24 mouse cellular contexts compared by ENCODE assay signal in genomic region chr1:19983504-19983903, GRCm38 (mm10).
A peak's percentile ranks its signal among the peaks of the same experiment; 100 is the strongest.
DNase-seq lines count a peak whose midpoint lies in the region; ATAC-seq and TF ChIP-seq lines count a peak whose summit lies in the region.
"Had no signal": no experiment of that assay in that cellular context is flagged by ENCODE, and none has a peak within 500 bp of the region (broad histone marks: within the 10 kb centered on the region; RNA-seq: fewer than 3 reads in every experiment).

No protein-coding gene starts in this region.

- no peaks in the 10 kb centered on the region for H3K36me3 ChIP-seq in forebrain, embryonic 14.5 days (ENCODE audit: control insufficient read depth, insufficient read depth, low read length)
- no peaks in the 10 kb centered on the region for H3K36me3 ChIP-seq in forebrain, embryonic 15.5 days
- H3K36me3 ChIP-seq in midbrain, embryonic 14.5 days (ENCODE audit: control insufficient read depth, insufficient read depth, low read length), result no peaks in the 10 kb centered on the region
- H3K36me3 ChIP-seq in midbrain, embryonic 10.5 days, result no peaks in the 10 kb centered on the region
- no peaks in the 10 kb centered on the region for H3K36me3 ChIP-seq in intestine, postnatal 0 days (ENCODE audit: control insufficient read depth, insufficient read depth)
- H3K36me3 ChIP-seq: embryonic facial prominence, embryonic 13.5 days; heart, embryonic 13.5 days; hindbrain, embryonic 13.5 days had no signal

- peak; percentile 1 for DNase-seq in adrenal gland, adult 2 months
- no peak for DNase-seq in adrenal gland, adult 8-10 months
- DNase-seq in forebrain, embryonic 14.5 days (ENCODE audit: low spot score), result peak; percentile 9
- DNase-seq in midbrain, embryonic 14.5 days, result peak; percentile 9
- no peak for DNase-seq in midbrain, embryonic 10.5 days (ENCODE audit: low spot score)
- peak; percentile 39 for DNase-seq in brain, embryonic 14.5 days (ENCODE audit: low read depth)
- DNase-seq: adrenal gland, postnatal 36 days; cerebellum, adult 11 months; cerebellum, adult 8-10 months; cerebellum, postnatal 25 days; gastrocnemius, adult 2 months; gastrocnemius, postnatal 36 days; heart, adult 11 months; heart, postnatal 36 days; kidney, adult 8-10 months had no signal

- TF ChIP-seq CTCF in brain, embryonic 14.5 days (IDR thresholded peaks at IDR 0.05; ENCODE audit: borderline replicate concordance, extremely low read depth, insufficient read depth, insufficient read length), result no peak
- no peak for TF ChIP-seq CTCF in intestine, postnatal 0 days (IDR thresholded peaks at IDR 0.05; ENCODE audit: low read depth)

- no peak for TF ChIP-seq POLR2A in brain, embryonic 14.5 days (IDR thresholded peaks at IDR 0.05; ENCODE audit: borderline replicate concordance, extremely low read depth, insufficient read depth, insufficient read length, poor library complexity, severe bottlenecking)

- H3K4me3 ChIP-seq in forebrain, embryonic 14.5 days (ENCODE audit: low read depth, low read length), result no peak overlapping the region
- H3K4me3 ChIP-seq in forebrain, embryonic 15.5 days, result no peak overlapping the region
- no peak overlapping the region for H3K4me3 ChIP-seq in midbrain, embryonic 14.5 days (replicated peaks; ENCODE audit: low read depth, low read length)
- H3K4me3 ChIP-seq in midbrain, embryonic 10.5 days, result no peak overlapping the region
- H3K4me3 ChIP-seq in intestine, postnatal 0 days (ENCODE audit: low read depth, low read length), result no peak overlapping the region
- H3K4me3 ChIP-seq: embryonic facial prominence, embryonic 13.5 days; gastrocnemius, adult 2 months; heart, embryonic 13.5 days; hindbrain, embryonic 13.5 days had no signal

- H3K27me3 ChIP-seq in forebrain, embryonic 14.5 days (replicated peaks; ENCODE audit: control insufficient read depth, insufficient read depth, low read length), result 0 out of 2 replicates have a peak, but pooled peaks cover 3% of the 10 kb centered on the region
- no peaks in the 10 kb centered on the region for H3K27me3 ChIP-seq in forebrain, embryonic 15.5 days
- no peaks in the 10 kb centered on the region for H3K27me3 ChIP-seq in midbrain, embryonic 14.5 days (ENCODE audit: control insufficient read depth, insufficient read depth, low read length)
- peaks cover 49% of the 10 kb centered on the region for H3K27me3 ChIP-seq in midbrain, embryonic 10.5 days (ENCODE audit: low read depth, poor library complexity, severe bottlenecking)
- no peaks in the 10 kb centered on the region for H3K27me3 ChIP-seq in intestine, postnatal 0 days (replicated peaks; ENCODE audit: control insufficient read depth, insufficient read depth, low read length)
- H3K27me3 ChIP-seq: embryonic facial prominence, embryonic 13.5 days; heart, embryonic 13.5 days; Patski had no signal

- H3K4me2 ChIP-seq in forebrain, embryonic 14.5 days (ENCODE audit: low read length), result no peak overlapping the region
- no peak overlapping the region for H3K4me2 ChIP-seq in forebrain, embryonic 15.5 days (replicated peaks)
- H3K4me2 ChIP-seq in midbrain, embryonic 14.5 days (ENCODE audit: low read length), result no peak overlapping the region
- no peak overlapping the region for H3K4me2 ChIP-seq in intestine, postnatal 0 days (replicated peaks; ENCODE audit: low read depth)
- H3K4me2 ChIP-seq: embryonic facial prominence, embryonic 13.5 days; heart, embryonic 13.5 days; hindbrain, embryonic 13.5 days had no signal

- ATAC-seq in forebrain, embryonic 14.5 days, result peak; percentile 52; the same call in 1 of the 2 replicates
- ATAC-seq in forebrain, embryonic 15.5 days (replicated peaks), result no peak
- no peak for ATAC-seq in midbrain, embryonic 14.5 days (ENCODE audit: low FRiP score, low TSS enrichment)
- no peak for ATAC-seq in intestine, postnatal 0 days
- ATAC-seq: activated CD4-positive, CD25-positive, alpha-beta regulatory T cell, adult 4 months; forebrain, postnatal 0 days; intestine, embryonic 16.5 days; Patski had no signal

- H3K9me3 ChIP-seq in forebrain, embryonic 14.5 days (replicated peaks; ENCODE audit: control insufficient read depth, low read length), result no peaks in the 10 kb centered on the region
- H3K9me3 ChIP-seq in forebrain, embryonic 15.5 days, result no peaks in the 10 kb centered on the region
- H3K9me3 ChIP-seq in midbrain, embryonic 14.5 days (ENCODE audit: control insufficient read depth, low read length), result no peaks in the 10 kb centered on the region
- H3K9me3 ChIP-seq in midbrain, embryonic 10.5 days (replicated peaks), result no peaks in the 10 kb centered on the region
- no peaks in the 10 kb centered on the region for H3K9me3 ChIP-seq in intestine, postnatal 0 days (ENCODE audit: control insufficient read depth)
- H3K9me3 ChIP-seq: embryonic facial prominence, embryonic 13.5 days; heart, embryonic 13.5 days; hindbrain, embryonic 13.5 days had no signal

- no peaks in the 10 kb centered on the region for H3K4me1 ChIP-seq in forebrain, embryonic 14.5 days (ENCODE audit: control insufficient read depth, insufficient read depth, low read length)
- H3K4me1 ChIP-seq in forebrain, embryonic 15.5 days, result peaks cover 5% of the 10 kb centered on the region
- H3K4me1 ChIP-seq in midbrain, embryonic 14.5 days (ENCODE audit: control insufficient read depth, insufficient read depth, low read length), result peaks cover 14% of the 10 kb centered on the region; the same call in 1 of the 2 replicates
- H3K4me1 ChIP-seq in midbrain, embryonic 10.5 days, result peaks cover 17% of the 10 kb centered on the region
- H3K4me1 ChIP-seq in intestine, postnatal 0 days (replicated peaks; ENCODE audit: control insufficient read depth, insufficient read depth, low read length), result no peaks in the 10 kb centered on the region
- H3K4me1 ChIP-seq: heart, embryonic 13.5 days had no signal

- WGBS in forebrain, embryonic 14.5 days, result 47% methylated on average over 2 of the region's 2 CpGs
- WGBS in forebrain, embryonic 15.5 days, result 42% methylated on average over 2 of the region's 2 CpGs
- 50% methylated on average over 2 of the region's 2 CpGs for WGBS in midbrain, embryonic 14.5 days
- WGBS in midbrain, embryonic 10.5 days, result 58% methylated on average over 2 of the region's 2 CpGs
- 39% methylated on average over 2 of the region's 2 CpGs for WGBS in intestine, postnatal 0 days

- H3K9ac ChIP-seq in forebrain, embryonic 14.5 days (ENCODE audit: low read length), result no peak overlapping the region
- no peak overlapping the region for H3K9ac ChIP-seq in forebrain, embryonic 15.5 days (replicated peaks)
- H3K9ac ChIP-seq in midbrain, embryonic 14.5 days (replicated peaks; ENCODE audit: low read length), result no peak overlapping the region
- H3K9ac ChIP-seq in intestine, postnatal 0 days (ENCODE audit: low read depth, low read length), result no peak overlapping the region
- H3K9ac ChIP-seq: embryonic facial prominence, embryonic 13.5 days; forebrain, postnatal 0 days; heart, embryonic 13.5 days; hindbrain, embryonic 13.5 days had no signal

- H3K27ac ChIP-seq in forebrain, embryonic 14.5 days (ENCODE audit: low read depth, low read length), result no peak overlapping the region
- H3K27ac ChIP-seq in forebrain, embryonic 15.5 days (replicated peaks), result no peak overlapping the region
- H3K27ac ChIP-seq in midbrain, embryonic 14.5 days (replicated peaks; ENCODE audit: low read depth, low read length), result no peak overlapping the region
- no peak overlapping the region for H3K27ac ChIP-seq in midbrain, embryonic 10.5 days (replicated peaks)
- no peak overlapping the region for H3K27ac ChIP-seq in intestine, postnatal 0 days (ENCODE audit: low read depth, low read length)
- H3K27ac ChIP-seq: embryonic facial prominence, embryonic 13.5 days; gastrocnemius, adult 2 months; heart, embryonic 13.5 days; hindbrain, embryonic 13.5 days had no signal

Comparison
In these comparisons a context has a peak if more than half of its experiments do, and no peak if none do; other contexts are left out.
1. DNase-seq: peak in adrenal gland, adult 2 months (single experiment), forebrain, embryonic 14.5 days (single experiment), midbrain, embryonic 14.5 days (single experiment) and brain, embryonic 14.5 days (single experiment); none in adrenal gland, adult 8-10 months (single experiment) and midbrain, embryonic 10.5 days (single experiment).